Mouse (Mus musculus) cerebellum, adult 2 months (tissue): Measurements from ENCODE around the gene Svop.

Source experiments
- CTCF ChIP-seq: fragments of 200-500 bp; IDR thresholded peaks from 2 replicates; pipeline ENCODE4 v1.5.1; 2011; ENCODE audit warnings: low read depth, mild to moderate bottlenecking, control low read depth, low read length, moderate library complexity, borderline replicate concordance; ENCODE audit not compliant: insufficient read depth
- POLR2A ChIP-seq: fragments of 200-500 bp; IDR thresholded peaks from 2 replicates; pipeline ENCODE4 v1.6.1; 2011; ENCODE audit warnings: low read length, control low read depth, borderline replicate concordance; ENCODE audit not compliant: insufficient read depth

- TF ChIP-seq POLR2A (no peak), CTCF (peak; percentile 52; the same call in 1 of the 2 replicates)
Observed at GRCm38 (mm10) chr5:114046604-114047003, 44.8 kb downstream of the Svop start.
